Mouse (Mus musculus) bone marrow macrophage, adult 2 months (primary cell): ENCODE data around the gene Olfr923. TPM values are rescaled to one million over a fixed set of nuclear protein-coding genes. Genes with fewer than 3 reads are reported as not detected.
"Not testable (repeated sequence)": the region's sequence is repeated elsewhere in the genome, so short reads cannot be mapped to it uniquely, and the experiment has no call there.

ENCODE experiments used
- H3K27ac ChIP-seq: 2 replicates; pipeline ENCODE4 v1.5.1; 2012; ENCODE audit warnings: low read depth, low read length; ENCODE audit not compliant: insufficient read depth
- H3K4me1 ChIP-seq: 2 replicates; pipeline ENCODE4 v1.6.1; 2012; ENCODE audit warnings: low read length; ENCODE audit not compliant: control insufficient read depth, insufficient read depth
- H3K4me3 ChIP-seq: 2 replicates; pipeline ENCODE4 v1.5.1; 2012; ENCODE audit warnings: mild to moderate bottlenecking, low read length, moderate library complexity; ENCODE audit not compliant: insufficient read depth
- CTCF ChIP-seq: IDR thresholded peaks from 2 replicates; pipeline ENCODE4 v1.5.1; 2012; ENCODE audit warnings: low read depth, mild to moderate bottlenecking, low read length, moderate library complexity
- POLR2A ChIP-seq: IDR thresholded peaks from 2 replicates; pipeline ENCODE4 v1.6.1; 2012; ENCODE audit warnings: mild to moderate bottlenecking, low read depth, low read length, borderline replicate concordance
- polyA plus RNA-seq: library from polyadenylated mRNA; stranded (reverse); fragments of >200 nt; gene quantifications from 2 replicates; pipeline ENCODE4 v1.2.4, GENCODE M21; 2012; ENCODE audit not compliant: missing spikeins, insufficient read depth, insufficient read length

The Olfr923 gene
- polyA plus RNA-seq = not detected in 2 replicates

GRCm38 (mm10) chr9:38826245-38826644, at the start of gene Olfr923:
TSS of gene Olfr923 (plus strand) at chr9:38826545.
- H3K27ac ChIP-seq = no peak within 1 kb of the TSS
- no peak within 1 kb of the TSS for H3K4me3 ChIP-seq
- H3K4me1 ChIP-seq = peaks cover under 1% of the 10 kb centered on the region
- TF ChIP-seq CTCF (no peak), POLR2A (no peak)

GRCm38 (mm10) chr9:38792689-38793088, 33.7 kb upstream of the Olfr923 start:
- Histone ChIP-seq H3K27ac (peak overlapping the region; percentile 40; the same call in 1 of the 2 replicates), H3K4me3 (no peak overlapping the region), H3K4me1 (no peaks in the 10 kb centered on the region)
- no peak for TF ChIP-seq CTCF
- no peak for TF ChIP-seq POLR2A

DNA sequence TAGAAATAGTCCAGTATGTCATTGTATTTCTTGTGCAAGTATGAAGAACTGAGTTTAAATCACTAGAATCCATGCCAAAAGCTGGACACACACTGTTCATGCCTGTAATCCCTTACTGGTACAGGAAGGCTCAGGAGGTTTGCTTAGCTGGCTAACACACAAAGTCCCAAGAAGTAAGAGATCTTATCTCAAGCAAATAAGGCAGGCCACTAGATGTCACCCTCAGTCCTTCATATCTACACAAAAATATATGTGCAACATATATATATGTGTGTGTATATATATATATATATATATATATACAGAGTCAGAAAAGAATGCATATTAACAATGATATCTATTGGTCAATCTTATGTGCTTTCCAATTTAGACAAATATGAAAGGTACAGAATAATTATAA, 20.6 kb upstream of the Olfr923 start:
- Histone ChIP-seq H3K27ac (no peak overlapping the region), H3K4me1 (peaks cover 3% of the 10 kb centered on the region), H3K4me3 (no peak overlapping the region)
- TF ChIP-seq POLR2A = no peak
- TF ChIP-seq CTCF = no peak

GRCm38 (mm10) chr9:38814314-38814713, 12.0 kb upstream of the Olfr923 start, which contains the start of gene Olfr922:
TSS of gene Olfr922 (plus strand) at chr9:38814614.
- no peak within 1 kb of the TSS for H3K4me3 ChIP-seq
- no peak for TF ChIP-seq CTCF
- H3K27ac ChIP-seq = no peak within 1 kb of the TSS
- H3K4me1 ChIP-seq = peaks cover 9% of the 10 kb centered on the region; the same call in 1 of the 2 replicates

GRCm38 (mm10) chr9:38815458-38815986, 10.8 kb upstream of the Olfr923 start:
- Histone ChIP-seq H3K4me3 (no peak overlapping the region), H3K4me1 (peaks cover 9% of the 10 kb centered on the region; the same call in 1 of the 2 replicates), H3K27ac (no peak overlapping the region)
- TF ChIP-seq POLR2A (no peak), CTCF (no peak)

DNA sequence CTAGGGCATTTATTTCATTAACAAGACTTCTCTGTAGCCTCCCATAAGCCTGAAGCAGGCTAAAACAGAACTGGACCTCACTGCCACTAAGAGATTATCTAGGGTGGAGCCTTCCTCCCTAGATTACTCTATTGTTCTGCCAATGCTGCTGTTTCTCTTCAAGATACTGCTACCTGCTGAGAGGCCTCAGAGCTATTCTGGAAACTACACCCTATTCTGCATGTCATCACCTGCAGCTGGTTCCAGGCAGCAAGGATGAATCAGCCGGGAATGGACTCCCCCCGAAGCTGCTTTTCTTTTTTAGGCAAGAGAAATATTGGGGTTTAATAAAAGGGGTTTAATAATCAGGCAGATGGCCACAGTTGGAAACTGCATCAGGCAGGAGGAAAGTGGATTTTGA, 6.7 kb downstream of the Olfr923 start:
- Histone ChIP-seq H3K4me3 (no peak overlapping the region), H3K27ac (no peak overlapping the region), H3K4me1 (no peaks in the 10 kb centered on the region)
- TF ChIP-seq POLR2A (no peak), CTCF (no peak)

GRCm38 (mm10) chr9:38844149-38844548, 17.8 kb downstream of the Olfr923 start, which contains the start of gene Olfr924:
TSS of gene Olfr924 (plus strand) at chr9:38844449.
- H3K4me1 ChIP-seq = no peaks in the 10 kb centered on the region
- no peak for TF ChIP-seq CTCF
- TF ChIP-seq POLR2A = no peak
- H3K27ac ChIP-seq = no peak within 1 kb of the TSS
- no peak within 1 kb of the TSS for H3K4me3 ChIP-seq

- TF ChIP-seq POLR2A (no peak), CTCF (no peak)
- Histone ChIP-seq H3K4me3 (no peak within 1 kb of the TSS), H3K4me1 (no peaks in the 10 kb centered on the region), H3K27ac (no peak within 1 kb of the TSS)
These were observed 28.4 kb downstream of the Olfr923 start, which contains the start of gene Olfr26 for GRCm38 (mm10) chr9:38854760-38855159. TSS of gene Olfr26 (plus strand) at chr9:38855060.

DNA sequence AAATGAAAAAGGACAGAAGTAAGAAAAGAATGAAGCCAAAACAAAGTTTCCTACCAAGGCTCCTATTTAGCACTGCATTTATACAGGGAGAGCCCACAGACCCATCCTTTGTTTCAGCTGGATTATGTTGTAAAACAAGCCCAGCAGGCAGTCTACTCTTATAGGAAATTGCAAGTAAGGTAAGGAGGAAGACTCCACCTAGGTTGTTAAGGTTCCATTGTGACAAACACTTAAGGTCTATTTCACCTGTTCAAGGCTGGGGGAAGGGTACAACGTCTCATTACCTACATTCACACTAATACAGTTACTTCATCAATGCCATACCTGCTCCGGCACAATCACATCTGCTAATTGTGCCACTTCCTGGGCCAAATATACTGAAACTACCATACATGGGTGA, 48.5 kb downstream of the Olfr923 start:
- H3K4me1 ChIP-seq, H3K4me3 ChIP-seq, H3K27ac ChIP-seq: not testable (repeated sequence)

GRCm38 (mm10) chr9:38876826-38877225, 50.5 kb downstream of the Olfr923 start, which contains the start of gene Olfr926:
TSS of gene Olfr926 (plus strand) at chr9:38877126.
- TF ChIP-seq POLR2A (no peak), CTCF (no peak)
- Histone ChIP-seq H3K27ac (no peak within 1 kb of the TSS), H3K4me1 (no peaks in the 10 kb centered on the region), H3K4me3 (no peak within 1 kb of the TSS)

Other genes with a start within 250 kb of the Olfr923 start
- gene Olfr912, start 246.4 kb upstream of the Olfr923 start, polyA plus RNA-seq = 0.15 TPM in 2 replicates
- gene Olfr913, start 233.8 kb upstream of the Olfr923 start, polyA plus RNA-seq = not detected in 2 replicates
- gene Olfr914, start 221.4 kb upstream of the Olfr923 start, polyA plus RNA-seq = not detected in 2 replicates
- gene Olfr916, start 166.7 kb upstream of the Olfr923 start, polyA plus RNA-seq = not detected in 2 replicates
- gene Olfr917, start 160.7 kb upstream of the Olfr923 start, polyA plus RNA-seq = not detected in 2 replicates
- gene Olfr918, start 151.9 kb upstream of the Olfr923 start, polyA plus RNA-seq = not detected in 2 replicates
- gene Olfr919, start 122.9 kb upstream of the Olfr923 start, polyA plus RNA-seq = not detected in 2 replicates
- gene Vwa5a, start 108.3 kb upstream of the Olfr923 start, polyA plus RNA-seq = 211 and 230 TPM in 2 replicates
- 1.5 and 2.6 TPM in 2 replicates for gene Olfr920, start 74.2 kb upstream of the Olfr923 start, polyA plus RNA-seq
- not detected in 2 replicates for gene Olfr921, start 53.5 kb upstream of the Olfr923 start, polyA plus RNA-seq
- not detected in 2 replicates for gene Olfr922, start 11.9 kb upstream of the Olfr923 start, polyA plus RNA-seq
- gene Olfr924, start 17.9 kb downstream of the Olfr923 start, polyA plus RNA-seq = not detected in 2 replicates
- gene Olfr26, start 28.5 kb downstream of the Olfr923 start, polyA plus RNA-seq = not detected in 2 replicates
- gene Olfr926, start 50.6 kb downstream of the Olfr923 start, polyA plus RNA-seq = not detected in 2 replicates
- not detected in 2 replicates for gene Olfr930, start 103.3 kb downstream of the Olfr923 start, polyA plus RNA-seq
- not detected in 2 replicates for gene Olfr933, start 145.8 kb downstream of the Olfr923 start, polyA plus RNA-seq
- gene Olfr934, start 161.8 kb downstream of the Olfr923 start, polyA plus RNA-seq = not detected in 2 replicates
- gene Olfr935, start 173.1 kb downstream of the Olfr923 start, polyA plus RNA-seq = not detected in 2 replicates
- not detected in 2 replicates for gene Olfr146, start 196.8 kb downstream of the Olfr923 start, polyA plus RNA-seq
- gene Olfr937, start 238.4 kb downstream of the Olfr923 start, polyA plus RNA-seq = not detected in 2 replicates